Mouse (Mus musculus): ENCODE data around the gene Cenpo.

Gene Cenpo

GRCm38 (mm10) chr12:4199271-4199670 is 34.8 kb downstream of the Cenpo start:
- no peak for DNase-seq (ENCODE audit: low spot score)

GRCm38 (mm10) chr12:4198702-4199101 is 35.4 kb downstream of the Cenpo start:
- no peak for DNase-seq (ENCODE audit: low spot score)

- DNase-seq (ENCODE audit: low spot score): no peak
Observed at GRCm38 (mm10) chr12:4194643-4195042, 39.5 kb downstream of the Cenpo start.

GRCm38 (mm10) chr12:4193025-4193740 is 40.9 kb downstream of the Cenpo start:
- DNase-seq (ENCODE audit: low spot score): no peak

- no peak for DNase-seq (ENCODE audit: low spot score)
Observed at GRCm38 (mm10) chr12:4192514-4192913, 41.6 kb downstream of the Cenpo start.

GRCm38 (mm10) chr12:4189060-4189447 is 45.0 kb downstream of the Cenpo start:
- no peak for DNase-seq (ENCODE audit: low spot score)

- peak; percentile 41 for DNase-seq (ENCODE audit: low spot score)
Observed at GRCm38 (mm10) chr12:4188171-4189059, 45.7 kb downstream of the Cenpo start.

GRCm38 (mm10) chr12:4184648-4185047 is 49.4 kb downstream of the Cenpo start:
- no peak for DNase-seq (ENCODE audit: low spot score)

- DNase-seq (ENCODE audit: low spot score): no peak
Observed at GRCm38 (mm10) chr12:4180507-4180906, 53.6 kb downstream of the Cenpo start.

GRCm38 (mm10) chr12:4179671-4180233 is 54.3 kb downstream of the Cenpo start:
- no peak for DNase-seq (ENCODE audit: low spot score)

- DNase-seq (ENCODE audit: low spot score): no peak
Observed at GRCm38 (mm10) chr12:4178839-4179238, 55.3 kb downstream of the Cenpo start.

- DNase-seq (ENCODE audit: low spot score): no peak
Observed at GRCm38 (mm10) chr12:4173108-4173790, 60.8 kb downstream of the Cenpo start.

GRCm38 (mm10) chr12:4169622-4170021 is 64.5 kb downstream of the Cenpo start:
- no peak for DNase-seq (ENCODE audit: low spot score)

GRCm38 (mm10) chr12:4169058-4169457 is 65.0 kb downstream of the Cenpo start:
- no peak for DNase-seq (ENCODE audit: low spot score)

GRCm38 (mm10) chr12:4166970-4167369 is 67.1 kb downstream of the Cenpo start:
- no peak for DNase-seq (ENCODE audit: low spot score)

- no peak for DNase-seq (ENCODE audit: low spot score)
Observed at GRCm38 (mm10) chr12:4162886-4163285, 71.2 kb downstream of the Cenpo start.

GRCm38 (mm10) chr12:4160322-4160721 is 73.8 kb downstream of the Cenpo start:
- no peak for DNase-seq (ENCODE audit: low spot score)

- DNase-seq (ENCODE audit: low spot score): no peak
Observed at GRCm38 (mm10) chr12:4158868-4159632, 75.0 kb downstream of the Cenpo start.

- DNase-seq (ENCODE audit: low spot score): no peak
Observed at GRCm38 (mm10) chr12:4158179-4158578, 75.9 kb downstream of the Cenpo start.

GRCm38 (mm10) chr12:4157466-4157865 is 76.6 kb downstream of the Cenpo start:
- DNase-seq (ENCODE audit: low spot score): no peak

GRCm38 (mm10) chr12:4151969-4152368 is 82.1 kb downstream of the Cenpo start:
- DNase-seq (ENCODE audit: low spot score): no peak

- no peak for DNase-seq (ENCODE audit: low spot score)
Observed at GRCm38 (mm10) chr12:4150936-4151335, 83.2 kb downstream of the Cenpo start.
